Mouse (Mus musculus): ENCODE data around the gene Tiam1. TPM values are rescaled to one million over a fixed set of nuclear protein-coding genes. Genes with fewer than 3 reads are reported as not detected.

The Tiam1 gene
- polyA plus RNA-seq, 1 experiment from 2014 or later = 23.6 TPM

- H3K4me1 ChIP-seq = peaks cover 20% of the 10 kb centered on the region
- no peak for ATAC-seq (ENCODE audit: low FRiP score)
- 87% methylated on average over 14 of the region's 14 CpGs for WGBS
- H3K27ac ChIP-seq (replicated peaks) = no peak overlapping the region
- H3K9me3 ChIP-seq (replicated peaks) = no peaks in the 10 kb centered on the region
- no peaks in the 10 kb centered on the region for H3K27me3 ChIP-seq (replicated peaks)
- no peaks in the 10 kb centered on the region for H3K36me3 ChIP-seq
- H3K4me2 ChIP-seq = no peak overlapping the region
- H3K4me3 ChIP-seq (replicated peaks) = no peak overlapping the region
- H3K9ac ChIP-seq (replicated peaks) = no peak overlapping the region
These were observed 222.2 kb downstream of the Tiam1 start for GRCm38 (mm10) chr16:89921370-89921769.

DNA sequence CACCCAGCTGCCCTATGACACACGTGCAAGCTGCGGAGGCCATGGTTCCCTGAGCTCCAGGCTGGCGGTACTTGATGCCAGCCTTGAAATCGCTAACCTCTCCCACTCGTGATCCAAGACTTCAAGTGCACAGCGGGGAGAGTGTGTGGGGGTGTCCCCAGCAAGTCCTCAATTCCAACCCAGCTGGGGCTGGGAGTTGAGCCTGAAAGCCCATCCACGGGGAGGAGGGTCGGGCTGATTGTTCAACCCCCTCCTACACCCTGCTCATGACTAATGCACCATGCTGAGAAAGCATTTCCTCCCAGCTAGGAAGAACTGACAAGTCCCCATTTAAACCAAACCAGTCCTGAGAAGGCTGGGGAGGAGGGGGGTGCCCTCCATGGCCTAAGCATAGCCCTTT, 223.2 kb downstream of the Tiam1 start:
- no peaks in the 10 kb centered on the region for H3K9me3 ChIP-seq (replicated peaks)
- no peak overlapping the region for H3K27ac ChIP-seq (replicated peaks)
- H3K4me1 ChIP-seq = peaks cover 20% of the 10 kb centered on the region
- no peaks in the 10 kb centered on the region for H3K36me3 ChIP-seq
- ATAC-seq (ENCODE audit: low FRiP score) = no peak
- no peak overlapping the region for H3K9ac ChIP-seq (replicated peaks)
- no peaks in the 10 kb centered on the region for H3K27me3 ChIP-seq (replicated peaks)
- no peak overlapping the region for H3K4me2 ChIP-seq
- 71% methylated on average over 8 of the region's 8 CpGs for WGBS
- H3K4me3 ChIP-seq (replicated peaks) = no peak overlapping the region

- Histone ChIP-seq H3K9ac (replicated peaks) (no peak overlapping the region), H3K9me3 (replicated peaks) (no peaks in the 10 kb centered on the region), H3K4me2 (no peak overlapping the region), H3K27ac (replicated peaks) (no peak overlapping the region), H3K4me1 (peaks cover 3% of the 10 kb centered on the region; the same call in 1 of the 2 replicates), H3K36me3 (no peaks in the 10 kb centered on the region), H3K27me3 (replicated peaks) (no peaks in the 10 kb centered on the region), H3K4me3 (replicated peaks) (no peak overlapping the region)
- 72% methylated on average over 15 of the region's 15 CpGs for WGBS
- no peak for ATAC-seq (ENCODE audit: low FRiP score)
These were observed 226.2 kb downstream of the Tiam1 start for GRCm38 (mm10) chr16:89917404-89917803.

- Histone ChIP-seq H3K4me3 (replicated peaks) (no peak overlapping the region), H3K4me2 (no peak overlapping the region), H3K36me3 (no peaks in the 10 kb centered on the region), H3K27ac (replicated peaks) (no peak overlapping the region), H3K4me1 (0 out of 2 replicates have a peak, but pooled peaks cover 6% of the 10 kb centered on the region), H3K9ac (replicated peaks) (no peak overlapping the region), H3K9me3 (replicated peaks) (no peaks in the 10 kb centered on the region), H3K27me3 (replicated peaks) (no peaks in the 10 kb centered on the region)
- 91% methylated on average over 4 of the region's 4 CpGs for WGBS
- ATAC-seq (ENCODE audit: low FRiP score) = no peak
These were observed 228.6 kb downstream of the Tiam1 start for GRCm38 (mm10) chr16:89914946-89915345.

DNA sequence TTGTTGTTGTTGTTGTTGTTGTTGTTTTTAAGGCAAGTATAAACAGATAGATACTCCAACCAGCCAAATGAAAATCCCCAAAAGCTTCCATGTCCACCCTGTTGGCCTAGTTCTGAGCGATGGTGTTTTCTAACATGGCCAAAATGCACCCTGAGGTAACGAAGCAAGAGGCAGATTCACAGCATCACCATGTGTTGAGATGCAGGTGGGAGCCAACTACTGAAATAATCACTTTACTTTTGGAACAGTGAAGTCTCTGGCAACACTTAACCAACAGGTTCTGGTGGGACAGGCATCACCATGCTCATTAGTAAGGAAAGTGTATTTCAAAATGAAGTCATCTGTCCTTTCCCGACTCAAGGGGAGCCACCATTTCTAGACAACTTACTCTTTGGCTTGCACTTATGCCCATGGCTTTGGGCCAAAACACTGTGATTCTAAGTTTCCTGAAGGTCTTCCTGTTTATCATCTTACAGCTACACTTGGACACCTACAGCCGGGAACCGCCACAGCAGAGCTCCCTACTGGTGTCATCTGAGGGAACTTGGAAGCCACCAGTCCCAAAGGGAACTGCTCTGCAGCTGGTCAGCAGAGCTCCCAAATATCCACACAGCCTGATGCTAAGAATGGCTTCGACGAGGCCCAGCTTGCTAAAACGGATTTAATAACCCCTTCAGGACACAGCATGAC, 230.7 kb downstream of the Tiam1 start:
- Histone ChIP-seq H3K27me3 (replicated peaks) (no peaks in the 10 kb centered on the region), H3K36me3 (no peaks in the 10 kb centered on the region), H3K4me2 (no peak overlapping the region), H3K9me3 (replicated peaks) (no peaks in the 10 kb centered on the region), H3K27ac (replicated peaks) (no peak overlapping the region), H3K4me1 (peaks cover 14% of the 10 kb centered on the region), H3K4me3 (replicated peaks) (no peak overlapping the region), H3K9ac (replicated peaks) (no peak overlapping the region)
- 60% methylated on average over 8 of the region's 8 CpGs for WGBS
- ATAC-seq (ENCODE audit: low FRiP score) = no peak

DNA sequence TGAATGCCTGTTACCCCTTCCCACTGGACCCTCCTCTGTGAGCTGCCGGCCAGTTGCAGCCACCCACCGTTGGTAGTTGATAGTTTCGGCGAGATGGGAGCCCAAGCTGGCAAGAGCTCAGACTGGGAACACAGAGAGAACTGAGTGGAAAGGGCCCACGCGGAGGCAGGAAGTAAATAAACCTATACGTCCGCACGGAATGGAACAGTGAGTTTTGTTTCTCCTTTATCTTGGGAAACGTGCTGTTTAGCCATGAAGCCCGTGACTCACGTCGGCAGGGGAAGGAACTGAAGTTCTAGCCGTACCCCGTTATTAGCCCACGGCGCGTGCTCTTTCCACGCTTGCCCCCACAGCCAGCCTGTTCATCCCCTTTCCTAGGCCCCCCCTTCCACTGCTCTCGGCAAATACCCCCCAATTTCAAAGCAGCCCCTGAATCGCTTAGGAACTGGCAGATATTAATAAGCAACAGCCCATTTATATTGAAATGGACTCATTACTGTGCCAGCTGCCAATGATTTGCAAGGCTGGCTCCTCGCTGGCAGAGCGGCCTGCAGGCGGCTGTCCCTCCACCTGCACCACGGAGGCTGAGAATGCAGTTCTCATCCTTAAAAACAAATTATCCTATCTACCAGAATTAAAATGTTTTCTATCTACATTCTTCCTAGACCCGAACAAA, 234.0 kb downstream of the Tiam1 start:
- peaks cover 10% of the 10 kb centered on the region for H3K4me1 ChIP-seq
- H3K9ac ChIP-seq (replicated peaks) = no peak overlapping the region
- ATAC-seq (ENCODE audit: low FRiP score) = no peak
- no peaks in the 10 kb centered on the region for H3K36me3 ChIP-seq
- 44% methylated on average over 26 of the region's 26 CpGs for WGBS
- H3K27me3 ChIP-seq (replicated peaks) = no peaks in the 10 kb centered on the region
- H3K4me3 ChIP-seq (replicated peaks) = no peak overlapping the region
- H3K27ac ChIP-seq (replicated peaks) = peak overlapping the region; percentile 45; the same call in 1 of the 2 replicates
- peak overlapping the region; percentile 36 for H3K4me2 ChIP-seq
- no peaks in the 10 kb centered on the region for H3K9me3 ChIP-seq (replicated peaks)

DNA sequence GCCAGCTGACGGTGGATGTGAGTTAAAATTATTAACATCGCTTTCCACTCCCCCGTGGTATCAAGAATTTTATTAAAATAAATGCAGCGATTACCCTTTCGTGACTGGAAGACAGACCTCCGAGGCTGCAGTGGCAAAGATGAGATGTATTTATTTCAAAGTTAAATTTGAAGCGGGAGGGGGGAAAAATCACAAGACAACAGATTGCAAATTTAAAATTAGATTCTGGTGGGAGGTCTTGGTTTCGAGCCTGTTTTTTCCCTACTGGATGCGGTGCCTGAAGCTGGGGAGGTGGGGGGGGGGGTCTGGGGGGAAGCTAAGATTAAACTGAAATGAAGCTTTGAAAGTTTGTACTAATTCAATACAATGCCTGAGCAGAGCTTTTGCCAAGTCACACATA, 235.9 kb downstream of the Tiam1 start:
- H3K27me3 ChIP-seq (replicated peaks) = no peaks in the 10 kb centered on the region
- no peak overlapping the region for H3K4me2 ChIP-seq
- no peak overlapping the region for H3K27ac ChIP-seq (replicated peaks)
- H3K36me3 ChIP-seq = no peaks in the 10 kb centered on the region
- peaks cover 10% of the 10 kb centered on the region for H3K4me1 ChIP-seq
- no peaks in the 10 kb centered on the region for H3K9me3 ChIP-seq (replicated peaks)
- H3K9ac ChIP-seq (replicated peaks) = no peak overlapping the region
- no peak for ATAC-seq (ENCODE audit: low FRiP score)
- WGBS = 66% methylated on average over 9 of the region's 9 CpGs
- no peak overlapping the region for H3K4me3 ChIP-seq (replicated peaks)

DNA sequence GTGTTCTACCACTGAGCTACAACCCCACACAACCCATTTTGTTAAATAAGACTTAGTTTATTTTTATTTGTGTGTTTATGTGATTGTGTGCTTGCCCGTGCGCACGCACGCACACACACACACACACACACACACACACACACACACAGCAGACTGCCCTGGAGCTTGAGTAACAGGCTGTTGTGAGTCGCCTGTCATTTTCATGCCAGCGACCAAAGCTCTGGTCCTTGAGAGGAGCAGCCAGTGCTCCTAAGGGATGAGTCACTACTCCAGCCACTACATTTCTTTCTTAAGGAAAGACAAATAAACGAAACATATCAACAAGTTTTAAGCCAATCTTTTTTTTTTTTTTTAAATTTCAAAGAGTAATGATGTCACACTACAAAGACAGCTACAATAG, 236.7 kb downstream of the Tiam1 start:
- Histone ChIP-seq H3K4me2 (no peak overlapping the region), H3K9ac (replicated peaks) (no peak overlapping the region), H3K27me3 (replicated peaks) (no peaks in the 10 kb centered on the region), H3K4me3 (replicated peaks) (no peak overlapping the region), H3K9me3 (replicated peaks) (no peaks in the 10 kb centered on the region), H3K36me3 (no peaks in the 10 kb centered on the region), H3K4me1 (peaks cover 10% of the 10 kb centered on the region), H3K27ac (replicated peaks) (no peak overlapping the region)
- WGBS = 91% methylated on average over 7 of the region's 7 CpGs
- ATAC-seq (ENCODE audit: low FRiP score) = no peak

DNA sequence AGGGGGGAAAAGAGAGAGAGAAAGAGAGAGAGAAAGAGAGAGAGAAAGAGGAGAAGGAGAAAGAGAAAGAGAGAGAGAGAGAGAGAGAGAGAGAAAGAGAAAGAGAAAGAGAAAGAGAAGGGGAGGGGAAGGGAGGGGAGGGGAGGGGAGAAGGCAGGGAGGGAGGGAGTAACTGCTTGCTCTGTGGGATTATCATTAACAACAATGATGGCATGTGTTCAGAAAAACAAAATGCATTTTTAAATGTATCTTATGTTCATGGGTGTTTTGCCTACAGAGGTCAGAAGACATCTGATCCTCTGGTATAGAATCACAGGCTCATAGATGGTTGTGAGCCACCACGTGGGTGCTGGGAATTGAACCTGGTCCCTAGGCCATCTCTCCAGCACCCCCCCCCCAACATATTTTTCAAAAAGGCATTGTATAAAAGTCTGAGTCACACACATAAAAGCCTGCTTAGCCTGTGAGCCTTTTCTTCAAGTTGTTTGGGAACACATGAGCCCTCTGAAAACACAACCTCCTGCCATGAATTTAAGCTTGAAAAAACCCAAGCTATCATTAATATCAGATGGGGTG, 237.8 kb downstream of the Tiam1 start:
- Histone ChIP-seq H3K4me2 (no peak overlapping the region), H3K27ac (replicated peaks) (no peak overlapping the region), H3K9me3 (replicated peaks) (no peaks in the 10 kb centered on the region), H3K36me3 (no peaks in the 10 kb centered on the region), H3K4me1 (peaks cover 15% of the 10 kb centered on the region), H3K27me3 (replicated peaks) (no peaks in the 10 kb centered on the region), H3K9ac (replicated peaks) (no peak overlapping the region), H3K4me3 (replicated peaks) (no peak overlapping the region)
- 86% methylated on average over 1 of the region's 1 CpGs for WGBS
- no peak for ATAC-seq (ENCODE audit: low FRiP score)

DNA sequence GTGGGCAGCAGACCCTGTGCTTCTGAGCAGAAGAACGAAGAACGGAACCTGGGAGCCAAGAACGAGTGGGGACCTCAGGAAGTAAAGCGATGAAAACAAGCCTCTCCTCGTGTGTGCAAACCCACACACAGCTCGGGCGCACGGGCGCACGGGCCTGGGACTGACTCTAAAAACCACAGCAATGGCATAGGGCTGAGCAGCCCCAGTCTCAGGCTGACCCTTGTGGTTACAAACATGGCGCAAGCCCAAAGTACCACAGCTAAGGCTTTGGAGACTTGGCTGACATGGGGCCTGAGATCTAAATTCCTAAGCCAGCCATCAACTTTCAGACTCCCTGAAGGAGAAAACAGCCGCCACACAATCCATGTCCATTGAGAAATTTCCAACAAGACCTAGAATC, 239.4 kb downstream of the Tiam1 start:
- H3K9me3 ChIP-seq (replicated peaks) = no peaks in the 10 kb centered on the region
- 98% methylated on average over 12 of the region's 12 CpGs for WGBS
- no peaks in the 10 kb centered on the region for H3K36me3 ChIP-seq
- H3K9ac ChIP-seq (replicated peaks) = no peak overlapping the region
- H3K4me1 ChIP-seq = peaks cover 20% of the 10 kb centered on the region
- no peak for ATAC-seq (ENCODE audit: low FRiP score)
- no peak overlapping the region for H3K27ac ChIP-seq (replicated peaks)
- no peaks in the 10 kb centered on the region for H3K27me3 ChIP-seq (replicated peaks)
- no peak overlapping the region for H3K4me2 ChIP-seq
- no peak overlapping the region for H3K4me3 ChIP-seq (replicated peaks)

DNA sequence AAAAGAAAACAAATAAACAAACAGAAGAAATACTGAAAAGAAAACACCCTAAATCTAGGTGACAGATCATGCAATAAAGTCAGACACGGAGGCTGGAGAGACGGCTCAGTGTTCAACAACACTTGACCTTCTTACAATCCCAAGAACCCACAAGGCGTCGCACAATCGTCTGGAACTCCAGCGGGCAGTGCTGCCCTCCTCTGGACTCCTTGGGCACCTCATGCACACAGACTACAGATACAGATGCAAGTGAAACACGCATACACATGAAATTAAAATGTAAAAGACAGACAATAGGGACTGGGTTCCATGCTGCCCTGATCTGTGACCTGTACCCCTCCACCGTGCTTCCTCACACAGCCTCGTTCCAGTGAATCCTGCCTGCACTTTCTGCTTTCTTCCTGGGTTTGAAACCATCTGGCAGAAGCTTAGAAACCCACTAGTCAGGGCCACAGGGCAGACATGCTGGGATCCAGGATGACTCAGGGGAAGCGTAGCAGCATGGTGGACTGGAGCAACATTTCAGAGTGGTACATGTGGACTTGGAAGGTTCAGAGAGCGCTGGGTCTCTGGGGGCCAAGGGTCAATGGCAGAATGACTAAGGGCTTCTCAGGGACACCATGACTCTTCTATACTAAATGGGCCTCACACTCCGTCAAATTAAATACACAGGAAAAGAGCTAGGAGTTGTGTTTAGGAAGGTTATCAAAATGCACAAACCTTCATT, 240.8 kb downstream of the Tiam1 start:
- peaks cover 26% of the 10 kb centered on the region for H3K4me1 ChIP-seq
- H3K4me3 ChIP-seq (replicated peaks) = no peak overlapping the region
- no peak overlapping the region for H3K4me2 ChIP-seq
- ATAC-seq (ENCODE audit: low FRiP score) = no peak
- 84% methylated on average over 12 of the region's 12 CpGs for WGBS
- H3K36me3 ChIP-seq = no peaks in the 10 kb centered on the region
- H3K9ac ChIP-seq (replicated peaks) = no peak overlapping the region
- H3K9me3 ChIP-seq (replicated peaks) = no peaks in the 10 kb centered on the region
- no peak overlapping the region for H3K27ac ChIP-seq (replicated peaks)
- no peaks in the 10 kb centered on the region for H3K27me3 ChIP-seq (replicated peaks)
